Mouse (Mus musculus) granulocyte monocyte progenitor cell, adult 5-6 weeks (primary cell): ENCODE measurements around the gene Dnmt3c. TPM values are rescaled to one million over a fixed set of nuclear protein-coding genes. Genes with fewer than 3 reads are reported as not detected.

ENCODE experiments used
- total RNA-seq, 2 experiments: library from RNA; stranded (forward) in 1 of 2; stranded (reverse) in 1 of 2; fragments of 200-712, 200-1000 nt in 1 of 2; fragments of >200 nt in 1 of 2; fragmentation: Nextera tagmentation in 1 of 2; gene quantifications; 2 replicates each; pipeline ENCODE4 v1.2.3; 2014 to 2017

The Dnmt3c gene
- total RNA-seq, 2 experiments from 2014 or later = not detected

Other genes with a start within 250 kb of the Dnmt3c start
- not detected in 2 replicates for gene 4930404H24Rik, start 203.9 kb upstream of the Dnmt3c start, total RNA-seq (2014; fragmentation: Nextera tagmentation)
- not detected in 2 replicates for gene 4930404H24Rik, start 203.9 kb upstream of the Dnmt3c start, total RNA-seq (2017)
- 4.7 and 7.4 TPM in 2 replicates for gene Nol4l, start 166.7 kb upstream of the Dnmt3c start, total RNA-seq (2014; fragmentation: Nextera tagmentation)
- gene Nol4l, start 166.7 kb upstream of the Dnmt3c start, total RNA-seq (2017) = 0.72 and 0.86 TPM in 2 replicates
- 24.1 and 32.9 TPM in 2 replicates for gene Commd7, start 63.9 kb upstream of the Dnmt3c start, total RNA-seq (2014; fragmentation: Nextera tagmentation)
- gene Commd7, start 63.9 kb upstream of the Dnmt3c start, total RNA-seq (2017) = 41.9 and 50.4 TPM in 2 replicates
- gene Dnmt3b, start 47.2 kb upstream of the Dnmt3c start, total RNA-seq (2014; fragmentation: Nextera tagmentation) = 18.7 and 23.7 TPM in 2 replicates
- 13.9 and 18.5 TPM in 2 replicates for gene Dnmt3b, start 47.2 kb upstream of the Dnmt3c start, total RNA-seq (2017)
- gene Mapre1, start 44.6 kb downstream of the Dnmt3c start, total RNA-seq (2014; fragmentation: Nextera tagmentation) = 84.8 and 88.9 TPM in 2 replicates
- 218 and 268 TPM in 2 replicates for gene Mapre1, start 44.6 kb downstream of the Dnmt3c start, total RNA-seq (2017)
- not detected in 2 replicates for gene Efcab8, start 83.3 kb downstream of the Dnmt3c start, total RNA-seq (2014; fragmentation: Nextera tagmentation)
- gene Efcab8, start 83.3 kb downstream of the Dnmt3c start, total RNA-seq (2017) = not detected in 2 replicates
- not detected in 2 replicates for gene Sun5, start 174.4 kb downstream of the Dnmt3c start, total RNA-seq (2014; fragmentation: Nextera tagmentation)
- not detected in 2 replicates for gene Sun5, start 174.4 kb downstream of the Dnmt3c start, total RNA-seq (2017)
- gene Bpifb2, start 178.4 kb downstream of the Dnmt3c start, total RNA-seq (2014; fragmentation: Nextera tagmentation) = not detected in 2 replicates
- not detected in 2 replicates for gene Bpifb2, start 178.4 kb downstream of the Dnmt3c start, total RNA-seq (2017)
- not detected in 2 replicates for gene Bpifb6, start 203.7 kb downstream of the Dnmt3c start, total RNA-seq (2014; fragmentation: Nextera tagmentation)
- not detected in 2 replicates for gene Bpifb6, start 203.7 kb downstream of the Dnmt3c start, total RNA-seq (2017)
- 1.4 TPM in 1 of 2 replicates, not detected in the other for gene Bpifb3, start 221.6 kb downstream of the Dnmt3c start, total RNA-seq (2014; fragmentation: Nextera tagmentation)
- not detected in 2 replicates for gene Bpifb3, start 221.6 kb downstream of the Dnmt3c start, total RNA-seq (2017)
- gene Bpifb4, start 241.6 kb downstream of the Dnmt3c start, total RNA-seq (2014; fragmentation: Nextera tagmentation) = not detected in 2 replicates
- gene Bpifb4, start 241.6 kb downstream of the Dnmt3c start, total RNA-seq (2017) = not detected in 2 replicates